Mouse (Mus musculus): Measurements from ENCODE around the gene Tex26. TPM values are rescaled to one million over a fixed set of nuclear protein-coding genes. Genes with fewer than 3 reads are reported as not detected.

The Tex26 gene
- polyA plus RNA-seq, 1 experiment from 2014 or later = 0.38 TPM

GRCm38 (mm10) chr5:149489136-149489535, 49.7 kb downstream of the Tex26 start:
- ATAC-seq = no peak
- H3K9me3 ChIP-seq (ENCODE audit: control insufficient read depth) = no peaks in the 10 kb centered on the region
- H3K4me1 ChIP-seq (replicated peaks; ENCODE audit: control insufficient read depth, insufficient read depth, low read length) = no peaks in the 10 kb centered on the region
- H3K27ac ChIP-seq (ENCODE audit: low read depth, low read length) = no peak overlapping the region
- 45% methylated on average over 11 of the region's 11 CpGs for WGBS
- 0 out of 2 replicates have a peak, but pooled peaks cover 5% of the 10 kb centered on the region for H3K27me3 ChIP-seq (replicated peaks; ENCODE audit: control insufficient read depth, insufficient read depth, low read length)
- no peak for TF ChIP-seq CTCF (IDR thresholded peaks at IDR 0.05; ENCODE audit: low read depth)
- no peak overlapping the region for H3K9ac ChIP-seq (ENCODE audit: low read depth, low read length)
- no peaks in the 10 kb centered on the region for H3K36me3 ChIP-seq (ENCODE audit: control insufficient read depth, insufficient read depth)
- H3K4me2 ChIP-seq (replicated peaks; ENCODE audit: low read depth) = no peak overlapping the region
- no peak overlapping the region for H3K4me3 ChIP-seq (ENCODE audit: low read depth, low read length)

GRCm38 (mm10) chr5:149490275-149490674, 50.8 kb downstream of the Tex26 start:
- no peak overlapping the region for H3K9ac ChIP-seq (ENCODE audit: low read depth, low read length)
- H3K4me1 ChIP-seq (replicated peaks; ENCODE audit: control insufficient read depth, insufficient read depth, low read length) = no peaks in the 10 kb centered on the region
- H3K4me3 ChIP-seq (ENCODE audit: low read depth, low read length) = no peak overlapping the region
- 75% methylated on average over 15 of the region's 15 CpGs for WGBS
- ATAC-seq = no peak
- no peaks in the 10 kb centered on the region for H3K9me3 ChIP-seq (ENCODE audit: control insufficient read depth)
- no peak overlapping the region for H3K27ac ChIP-seq (ENCODE audit: low read depth, low read length)
- no peak overlapping the region for H3K4me2 ChIP-seq (replicated peaks; ENCODE audit: low read depth)
- H3K36me3 ChIP-seq (ENCODE audit: control insufficient read depth, insufficient read depth) = no peaks in the 10 kb centered on the region
- H3K27me3 ChIP-seq (replicated peaks; ENCODE audit: control insufficient read depth, insufficient read depth, low read length) = 0 out of 2 replicates have a peak, but pooled peaks cover 5% of the 10 kb centered on the region
- peak; percentile 22; the same call in 1 of the 2 replicates for TF ChIP-seq CTCF (IDR thresholded peaks at IDR 0.05; ENCODE audit: low read depth)

- Histone ChIP-seq H3K9me3 (ENCODE audit: control insufficient read depth) (no peaks in the 10 kb centered on the region), H3K27ac (ENCODE audit: low read depth, low read length) (no peak overlapping the region), H3K4me1 (replicated peaks; ENCODE audit: control insufficient read depth, insufficient read depth, low read length) (no peaks in the 10 kb centered on the region), H3K4me3 (ENCODE audit: low read depth, low read length) (no peak overlapping the region), H3K27me3 (replicated peaks; ENCODE audit: control insufficient read depth, insufficient read depth, low read length) (no peaks in the 10 kb centered on the region), H3K4me2 (replicated peaks; ENCODE audit: low read depth) (no peak overlapping the region), H3K36me3 (ENCODE audit: control insufficient read depth, insufficient read depth) (no peaks in the 10 kb centered on the region), H3K9ac (ENCODE audit: low read depth, low read length) (no peak overlapping the region)
- no peak for ATAC-seq
- TF ChIP-seq CTCF (IDR thresholded peaks at IDR 0.05; ENCODE audit: low read depth) = no peak
- 59% methylated on average over 6 of the region's 6 CpGs for WGBS
Measured at GRCm38 (mm10) chr5:149495655-149496054, 56.2 kb downstream of the Tex26 start.

GRCm38 (mm10) chr5:149496401-149497066, 57.1 kb downstream of the Tex26 start:
- no peaks in the 10 kb centered on the region for H3K36me3 ChIP-seq (ENCODE audit: control insufficient read depth, insufficient read depth)
- no peaks in the 10 kb centered on the region for H3K9me3 ChIP-seq (ENCODE audit: control insufficient read depth)
- no peaks in the 10 kb centered on the region for H3K27me3 ChIP-seq (replicated peaks; ENCODE audit: control insufficient read depth, insufficient read depth, low read length)
- 69% methylated on average over 12 of the region's 12 CpGs for WGBS
- no peak for ATAC-seq
- no peak overlapping the region for H3K9ac ChIP-seq (ENCODE audit: low read depth, low read length)
- no peak for TF ChIP-seq CTCF (IDR thresholded peaks at IDR 0.05; ENCODE audit: low read depth)
- H3K4me3 ChIP-seq (ENCODE audit: low read depth, low read length) = no peak overlapping the region
- H3K4me1 ChIP-seq (replicated peaks; ENCODE audit: control insufficient read depth, insufficient read depth, low read length) = no peaks in the 10 kb centered on the region
- H3K4me2 ChIP-seq (replicated peaks; ENCODE audit: low read depth) = no peak overlapping the region
- H3K27ac ChIP-seq (ENCODE audit: low read depth, low read length) = no peak overlapping the region

- Histone ChIP-seq H3K9me3 (ENCODE audit: control insufficient read depth) (no peaks in the 10 kb centered on the region), H3K36me3 (ENCODE audit: control insufficient read depth, insufficient read depth) (no peaks in the 10 kb centered on the region), H3K27ac (ENCODE audit: low read depth, low read length) (no peak overlapping the region), H3K4me1 (replicated peaks; ENCODE audit: control insufficient read depth, insufficient read depth, low read length) (no peaks in the 10 kb centered on the region), H3K4me3 (ENCODE audit: low read depth, low read length) (no peak overlapping the region), H3K9ac (ENCODE audit: low read depth, low read length) (no peak overlapping the region), H3K27me3 (replicated peaks; ENCODE audit: control insufficient read depth, insufficient read depth, low read length) (no peaks in the 10 kb centered on the region), H3K4me2 (replicated peaks; ENCODE audit: low read depth) (no peak overlapping the region)
- no peak for ATAC-seq
- no peak for TF ChIP-seq CTCF (IDR thresholded peaks at IDR 0.05; ENCODE audit: low read depth)
- WGBS = 48% methylated on average over 4 of the region's 4 CpGs
Measured at GRCm38 (mm10) chr5:149499936-149500335, 60.5 kb downstream of the Tex26 start.

- Histone ChIP-seq H3K4me1 (replicated peaks; ENCODE audit: control insufficient read depth, insufficient read depth, low read length) (no peaks in the 10 kb centered on the region), H3K27me3 (replicated peaks; ENCODE audit: control insufficient read depth, insufficient read depth, low read length) (no peaks in the 10 kb centered on the region), H3K4me3 (ENCODE audit: low read depth, low read length) (no peak overlapping the region), H3K27ac (ENCODE audit: low read depth, low read length) (no peak overlapping the region), H3K9me3 (ENCODE audit: control insufficient read depth) (no peaks in the 10 kb centered on the region), H3K4me2 (replicated peaks; ENCODE audit: low read depth) (no peak overlapping the region), H3K9ac (ENCODE audit: low read depth, low read length) (no peak overlapping the region), H3K36me3 (ENCODE audit: control insufficient read depth, insufficient read depth) (no peaks in the 10 kb centered on the region)
- no peak for TF ChIP-seq CTCF (IDR thresholded peaks at IDR 0.05; ENCODE audit: low read depth)
- 85% methylated on average over 23 of the region's 23 CpGs for WGBS
- no peak for ATAC-seq
Measured at GRCm38 (mm10) chr5:149503423-149504175, 64.1 kb downstream of the Tex26 start.

Data from intestine, postnatal 0 days (tissue).